Mouse (Mus musculus): ENCODE measurements around the gene Rap1b.

Gene Rap1b

DNA sequence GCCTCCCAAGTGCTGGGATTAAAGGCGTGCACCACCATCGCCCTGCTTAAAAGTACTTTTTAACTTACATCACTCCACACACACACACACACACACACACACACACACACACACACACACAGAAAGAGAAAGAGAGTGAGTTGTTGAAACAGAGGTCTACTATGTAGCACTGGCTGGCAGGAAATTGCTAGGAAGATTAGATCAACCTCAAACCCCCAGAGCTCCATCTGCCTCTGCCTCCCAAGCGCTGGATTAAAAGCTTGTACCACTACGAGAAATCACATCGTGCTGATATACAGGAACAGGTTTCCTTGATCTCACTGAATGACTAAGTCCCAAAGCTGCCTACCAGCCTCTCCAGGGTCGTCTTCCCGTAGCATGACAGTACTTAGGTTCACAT, 61.2 kb downstream of the Rap1b start:
- DNase-seq (ENCODE audit: extremely low read depth, low read depth) = no peak

DNA sequence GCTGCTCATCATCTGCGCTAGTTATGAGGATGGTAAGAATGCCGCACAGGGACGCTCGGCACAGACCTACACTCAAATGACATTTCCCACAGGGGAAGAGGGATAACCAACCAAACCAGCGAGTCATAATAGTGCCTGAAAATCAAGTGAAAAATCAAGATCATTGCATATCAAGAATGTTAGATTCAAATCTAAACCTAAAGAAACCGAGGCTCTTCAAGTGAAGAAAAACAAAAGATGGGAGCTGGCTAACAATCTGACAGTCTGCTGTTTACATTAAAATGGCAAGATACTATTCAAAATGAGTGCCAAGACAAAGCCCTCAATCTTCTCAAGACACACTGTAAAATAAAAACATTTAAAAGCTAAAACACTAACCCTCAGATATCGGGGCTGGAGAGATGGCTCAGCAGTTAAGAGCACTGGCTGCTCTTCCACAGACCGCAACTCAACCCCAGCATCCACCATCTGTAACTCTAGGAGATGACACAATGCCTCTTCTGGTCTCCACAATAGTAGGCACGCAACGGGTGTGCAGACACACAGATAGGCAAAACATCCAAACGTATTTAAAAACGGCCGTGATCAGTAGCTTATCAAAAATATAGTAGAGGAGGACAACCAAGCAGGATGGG, 61.9 kb downstream of the Rap1b start:
- no peak for DNase-seq (ENCODE audit: extremely low read depth, low read depth)

DNA sequence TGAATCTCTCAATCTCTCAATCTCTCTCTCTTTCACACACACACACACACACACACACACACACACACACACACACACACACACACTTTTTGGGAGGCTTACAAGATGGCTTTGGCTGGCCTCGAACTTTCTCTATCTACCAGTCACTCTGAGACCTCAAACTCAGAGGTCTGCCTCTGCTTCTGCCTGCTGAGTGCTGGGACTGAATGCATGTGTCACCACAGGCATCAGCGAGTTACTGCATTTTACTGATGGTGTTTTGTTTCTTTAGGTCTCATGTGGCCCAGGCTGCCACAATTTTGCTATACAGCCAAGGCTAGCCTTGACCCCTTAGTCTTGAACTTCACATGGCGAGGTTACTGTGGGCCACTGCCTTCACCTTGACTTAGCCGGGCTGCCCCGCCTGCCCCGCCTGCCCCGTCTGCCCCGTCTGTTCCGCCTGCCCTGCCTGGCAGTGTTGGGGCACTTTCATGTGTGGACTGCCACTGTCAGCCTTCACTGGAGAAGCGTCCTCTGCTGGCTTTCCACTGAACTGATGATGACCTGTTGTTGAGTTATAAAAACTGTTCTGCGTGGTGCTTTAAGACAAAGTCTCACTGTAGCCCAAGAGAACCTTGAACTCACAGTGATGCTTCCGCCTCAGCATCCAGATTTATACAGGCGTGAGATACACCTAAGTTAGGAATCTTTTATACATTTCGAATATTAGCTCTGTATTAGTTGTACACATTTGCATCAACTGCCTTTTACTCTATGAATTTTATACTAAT, 63.2 kb downstream of the Rap1b start:
- no peak for DNase-seq (ENCODE audit: extremely low read depth, low read depth)

DNA sequence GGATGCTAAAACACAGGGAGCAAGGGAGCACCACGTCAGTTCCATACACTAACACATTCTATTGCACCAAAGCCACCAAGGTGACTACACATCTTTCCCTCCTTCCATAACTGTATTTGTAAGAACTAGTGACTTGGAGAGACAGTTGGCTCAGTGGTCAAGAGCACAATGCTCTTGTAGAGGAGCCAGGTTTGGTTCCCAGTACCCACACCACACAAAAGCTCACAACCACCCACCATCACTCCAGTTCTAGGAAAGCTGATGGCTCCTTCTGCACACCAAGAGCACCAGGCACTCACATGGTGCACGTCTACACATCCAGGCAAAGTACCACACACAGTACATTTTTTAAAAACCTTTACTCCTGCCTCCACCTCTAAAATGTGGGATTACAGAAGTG, 63.8 kb downstream of the Rap1b start:
- no peak for DNase-seq (ENCODE audit: extremely low read depth, low read depth)

DNA sequence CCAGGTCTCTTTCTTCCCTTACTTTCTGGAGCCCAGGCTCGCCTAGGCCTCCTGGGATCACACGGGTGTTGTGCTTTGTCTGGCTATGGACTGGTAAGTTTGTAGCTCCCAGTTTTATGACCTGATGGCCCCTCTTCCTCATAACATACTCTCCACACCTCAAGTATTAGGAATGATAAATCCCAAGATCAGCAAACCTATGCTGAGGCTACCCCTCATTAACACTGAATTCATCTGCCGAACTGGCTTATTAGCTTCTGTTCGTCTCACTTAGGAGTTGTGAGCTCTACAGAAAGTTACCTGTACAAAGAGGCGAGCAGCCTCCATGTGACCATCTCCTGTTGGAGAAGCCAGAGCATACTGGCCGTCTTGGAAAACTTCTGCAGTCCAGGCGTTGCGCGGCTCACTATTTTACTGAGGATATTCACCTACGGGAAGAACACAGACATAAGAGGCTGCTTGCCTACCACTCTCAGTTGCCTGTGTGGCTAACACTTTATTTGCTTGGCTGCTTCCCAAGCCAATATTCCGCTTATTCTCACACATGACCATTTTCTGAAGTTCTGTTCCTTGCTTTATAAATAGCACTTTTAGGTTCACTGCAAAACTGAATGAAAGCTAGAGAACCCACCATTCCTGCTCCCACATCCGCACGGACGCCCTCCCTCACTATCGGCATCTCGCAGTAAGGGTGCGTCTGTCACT, 64.7 kb downstream of the Rap1b start:
- no peak for DNase-seq (ENCODE audit: extremely low read depth, low read depth)

DNA sequence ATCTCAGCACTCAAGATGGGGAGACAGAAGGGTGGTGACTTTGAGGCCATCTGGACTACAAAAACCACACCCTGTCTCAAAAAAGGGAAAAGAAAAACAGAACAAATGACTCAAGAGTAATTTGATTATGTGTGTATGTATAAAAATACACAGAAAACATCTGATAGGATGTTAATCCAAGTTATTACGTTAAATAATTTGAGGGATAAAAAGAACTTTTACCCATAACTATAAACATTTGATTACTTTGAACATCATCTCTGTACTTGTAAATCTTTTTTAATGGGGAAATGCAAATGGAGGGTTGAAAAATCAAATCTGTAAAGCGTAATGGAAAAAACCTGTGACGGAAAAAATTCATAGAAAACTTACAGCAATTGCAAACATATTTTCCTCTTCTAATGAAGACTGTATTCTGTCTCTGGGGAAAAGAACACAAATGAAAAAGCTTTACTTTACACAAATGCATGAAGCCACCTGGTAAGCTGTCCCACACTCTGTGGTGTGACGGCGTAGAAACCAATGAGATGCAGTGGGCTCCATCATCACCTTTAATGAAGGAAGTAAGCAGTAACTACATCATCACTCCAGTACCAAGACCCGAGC, 65.4 kb downstream of the Rap1b start:
- DNase-seq (ENCODE audit: extremely low read depth, low read depth) = no peak

DNA sequence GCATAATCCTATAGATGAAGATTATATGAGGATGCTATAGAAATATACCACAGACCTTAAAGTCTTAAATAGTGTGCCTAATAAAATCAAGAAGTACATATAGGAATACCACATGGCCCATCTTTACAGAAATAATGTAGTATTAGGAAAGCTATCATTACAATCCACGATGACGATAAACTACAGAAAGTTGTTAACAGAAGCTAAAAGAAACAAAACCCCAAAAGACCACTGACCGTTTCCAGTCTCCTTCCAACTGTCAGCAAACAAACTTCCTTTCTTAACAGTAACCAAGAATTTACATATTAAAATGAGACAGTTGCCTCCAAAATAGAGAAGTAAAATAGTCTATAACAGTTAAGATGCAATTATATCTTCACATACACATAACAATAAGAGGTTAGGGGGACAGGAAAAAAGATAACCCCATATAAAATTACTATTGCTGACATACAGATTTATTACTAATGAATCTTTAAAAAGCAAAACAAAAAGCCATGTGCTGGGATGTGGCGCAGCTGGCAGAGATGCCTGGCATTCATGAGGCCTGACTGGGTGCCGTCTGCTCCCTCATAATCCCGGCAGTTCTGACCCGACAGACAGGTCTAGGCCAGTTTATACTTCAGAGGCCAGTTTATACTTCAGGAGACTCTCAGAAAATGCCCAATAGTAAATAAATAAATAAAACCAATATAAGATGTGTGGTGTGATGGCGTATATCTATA, 66.1 kb downstream of the Rap1b start:
- no peak for DNase-seq (ENCODE audit: extremely low read depth, low read depth)

DNA sequence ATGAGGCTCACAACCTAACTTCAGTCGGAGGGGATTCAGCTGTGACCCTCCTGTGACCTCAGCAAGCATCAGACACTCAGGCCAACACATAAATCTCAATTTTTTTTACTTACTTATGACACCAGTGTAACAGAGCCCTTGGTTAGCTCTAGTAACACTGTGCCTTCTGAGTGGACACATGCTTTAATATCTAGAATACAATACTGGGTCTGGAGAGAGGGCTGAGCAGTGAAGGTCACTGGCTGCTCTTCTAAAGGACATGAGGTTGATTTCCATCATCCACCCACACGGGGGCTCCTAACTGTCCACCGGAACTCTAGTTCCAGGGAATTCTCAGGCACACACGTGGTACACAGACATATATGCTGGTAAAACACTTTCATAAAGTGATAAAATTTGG, 66.9 kb downstream of the Rap1b start:
- no peak for DNase-seq (ENCODE audit: extremely low read depth, low read depth)

DNA sequence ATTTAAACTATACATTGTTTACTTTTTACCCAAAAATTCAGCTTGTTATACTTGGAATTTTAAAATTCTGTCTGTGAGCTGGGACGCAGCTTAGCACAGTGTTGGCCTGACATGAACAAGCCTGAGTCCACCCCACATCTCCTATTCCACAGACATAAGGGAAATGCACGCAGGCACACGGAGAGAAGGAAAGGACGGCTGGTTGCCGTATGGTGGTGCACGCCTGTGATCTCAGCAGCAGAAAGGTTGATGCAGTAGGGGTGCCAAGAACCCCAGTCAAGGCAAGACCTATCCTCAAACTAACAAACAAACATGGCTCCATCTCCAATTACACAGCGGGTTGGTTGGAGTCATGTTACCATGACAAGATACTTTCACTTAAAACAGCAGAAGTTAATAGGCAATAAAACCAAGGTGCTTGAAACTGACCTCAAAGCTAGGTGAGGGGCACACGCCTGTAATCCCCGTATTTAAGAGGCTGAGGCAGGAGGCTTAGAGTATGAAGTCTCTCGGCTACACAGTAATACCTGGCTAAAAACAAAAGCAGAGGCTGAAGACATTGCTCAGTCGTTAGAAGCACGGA, 67.4 kb downstream of the Rap1b start:
- DNase-seq (ENCODE audit: extremely low read depth, low read depth) = no peak

DNA sequence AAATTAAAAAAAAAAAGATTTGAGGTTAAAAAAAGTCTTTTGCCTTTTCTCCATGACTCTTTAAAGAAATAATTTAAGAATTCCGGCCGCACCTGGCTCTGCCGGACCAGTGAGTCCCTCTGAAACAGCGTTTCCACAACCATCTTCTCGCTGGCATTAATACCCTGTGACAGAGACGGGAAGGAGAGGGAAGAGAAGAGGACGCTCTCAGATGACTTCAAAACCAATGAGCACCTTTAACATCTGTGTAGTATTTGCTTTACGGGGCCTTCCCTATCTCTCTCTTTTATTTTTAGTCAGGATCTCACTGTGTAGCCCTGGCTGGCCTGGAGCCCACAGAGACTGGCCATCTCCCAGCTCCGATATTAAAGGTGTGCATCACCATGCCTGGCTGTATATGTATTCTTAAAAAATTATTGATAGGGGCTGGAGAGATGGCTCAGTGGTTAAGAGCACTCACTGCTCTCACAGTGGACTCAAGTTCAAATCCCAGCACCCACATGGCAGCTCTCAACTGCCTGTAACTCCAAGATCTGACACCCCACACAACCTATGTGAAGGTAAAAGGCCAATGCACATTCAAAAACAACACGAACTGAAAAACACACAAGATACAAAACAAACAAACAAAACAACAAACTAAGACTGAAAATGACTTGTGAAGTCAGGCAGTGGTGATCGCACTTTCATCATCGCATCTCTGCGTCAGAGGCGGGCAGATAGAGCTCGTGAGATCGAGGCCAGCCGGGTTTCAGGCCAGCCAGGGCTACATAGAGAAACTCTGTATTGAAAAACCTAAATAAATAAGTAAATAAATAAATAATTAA, 68.1 kb downstream of the Rap1b start:
- DNase-seq (ENCODE audit: extremely low read depth, low read depth) = no peak

DNA sequence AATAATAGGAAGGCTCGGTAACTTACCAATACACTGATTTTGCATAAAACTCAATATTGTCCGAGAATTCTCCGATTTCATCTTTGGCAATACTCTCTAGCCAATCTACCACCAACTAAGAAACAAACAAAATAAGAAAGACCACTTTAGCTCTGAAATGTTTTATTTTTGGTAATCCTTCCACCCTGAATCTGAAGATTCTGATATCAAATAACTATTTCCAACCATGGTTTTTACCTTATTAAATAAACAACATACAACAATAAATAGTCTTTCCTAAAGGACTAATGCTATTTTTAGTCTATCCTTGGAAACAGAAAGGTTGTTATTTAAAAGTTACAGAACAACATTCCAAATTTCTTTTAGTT, 68.7 kb downstream of the Rap1b start:
- DNase-seq (ENCODE audit: extremely low read depth, low read depth) = no peak

DNA sequence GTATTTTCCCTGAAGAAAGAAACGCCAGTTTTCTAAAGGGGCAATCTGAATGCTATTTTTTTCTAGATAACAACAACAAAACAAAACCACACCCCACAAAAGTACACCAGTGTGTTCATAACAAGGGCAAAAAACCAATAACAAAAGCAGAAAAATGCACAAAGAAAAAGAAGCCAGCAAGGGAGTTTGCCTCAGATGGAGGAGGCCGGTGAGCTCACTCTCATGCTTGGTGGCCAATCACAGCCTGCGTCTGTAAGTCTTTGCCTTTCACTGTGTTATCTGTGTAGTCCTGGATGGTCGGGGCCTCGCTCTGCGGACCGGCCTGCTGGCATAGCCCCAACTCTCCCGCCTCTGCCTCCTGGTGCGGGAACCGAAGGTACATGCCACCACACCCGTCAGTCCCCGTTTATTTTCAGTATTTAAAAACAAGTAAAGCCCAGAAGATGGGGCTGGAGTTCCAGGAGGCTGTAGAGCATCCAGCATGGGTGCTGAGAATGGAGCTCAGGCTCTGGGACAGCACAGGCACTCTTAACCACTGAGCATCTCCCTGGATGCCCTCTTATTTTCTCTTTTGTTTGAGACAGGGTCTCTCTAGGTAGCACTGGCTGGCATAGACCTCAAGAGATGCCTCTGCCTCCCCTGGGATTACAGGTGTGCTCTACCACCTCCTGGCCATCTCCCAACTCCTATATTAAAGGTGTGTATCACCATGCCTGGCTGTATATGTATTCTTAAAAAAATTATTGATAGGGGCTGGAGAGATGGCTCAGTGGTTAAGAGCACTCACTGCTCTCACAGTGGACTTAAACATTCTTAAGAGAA, 69.3 kb downstream of the Rap1b start:
- DNase-seq (ENCODE audit: extremely low read depth, low read depth) = no peak

DNA sequence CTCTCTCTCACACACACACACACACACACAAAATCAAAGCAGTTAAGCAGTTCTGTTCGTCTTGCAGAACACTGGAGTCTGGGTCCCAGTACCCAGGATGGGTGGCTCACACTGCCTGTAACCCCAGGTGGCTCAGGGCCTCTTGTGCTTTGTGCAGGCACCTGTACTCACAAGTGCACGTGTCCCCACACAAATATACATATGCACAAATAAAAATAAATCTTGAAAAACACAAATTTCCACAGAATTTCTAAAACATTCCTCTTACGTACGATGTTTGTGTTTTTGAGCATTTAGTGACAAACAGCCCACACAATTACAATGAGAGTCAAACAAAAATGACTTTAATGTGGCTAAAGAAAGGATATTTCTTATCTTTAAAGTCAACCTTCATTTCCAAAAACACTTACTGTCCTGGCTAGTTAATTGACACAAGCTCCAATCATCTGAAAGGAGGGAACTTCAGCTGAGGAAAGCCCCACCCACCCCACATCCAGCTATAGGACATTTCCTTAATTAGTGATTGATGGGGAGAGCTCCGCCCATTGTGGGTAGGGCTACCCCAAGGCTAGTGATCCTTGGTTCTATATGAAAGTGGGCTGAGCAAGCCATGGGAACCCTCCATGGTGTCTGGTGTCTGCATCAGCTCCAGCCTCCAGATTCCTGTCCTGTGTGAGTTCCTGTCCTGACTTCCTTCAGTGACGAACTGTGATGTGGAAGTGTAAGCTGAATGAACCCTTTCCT, 70.3 kb downstream of the Rap1b start:
- DNase-seq (ENCODE audit: extremely low read depth, low read depth) = no peak

DNA sequence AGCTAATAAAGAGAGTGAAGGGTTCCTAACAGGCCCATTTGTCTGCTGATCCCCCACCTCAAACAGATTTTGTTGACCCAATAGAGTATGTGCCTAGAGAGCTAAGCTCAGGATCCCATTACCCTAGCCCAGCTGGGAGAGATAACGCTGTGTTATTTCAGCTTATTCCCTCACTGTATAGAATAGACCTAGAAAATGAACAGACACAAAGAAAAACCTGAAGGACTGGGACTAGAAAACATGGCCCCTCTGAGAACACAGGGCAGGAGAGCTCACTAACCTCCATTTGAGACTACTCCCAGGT, 71.1 kb downstream of the Rap1b start:
- no peak for DNase-seq (ENCODE audit: extremely low read depth, low read depth)

DNA sequence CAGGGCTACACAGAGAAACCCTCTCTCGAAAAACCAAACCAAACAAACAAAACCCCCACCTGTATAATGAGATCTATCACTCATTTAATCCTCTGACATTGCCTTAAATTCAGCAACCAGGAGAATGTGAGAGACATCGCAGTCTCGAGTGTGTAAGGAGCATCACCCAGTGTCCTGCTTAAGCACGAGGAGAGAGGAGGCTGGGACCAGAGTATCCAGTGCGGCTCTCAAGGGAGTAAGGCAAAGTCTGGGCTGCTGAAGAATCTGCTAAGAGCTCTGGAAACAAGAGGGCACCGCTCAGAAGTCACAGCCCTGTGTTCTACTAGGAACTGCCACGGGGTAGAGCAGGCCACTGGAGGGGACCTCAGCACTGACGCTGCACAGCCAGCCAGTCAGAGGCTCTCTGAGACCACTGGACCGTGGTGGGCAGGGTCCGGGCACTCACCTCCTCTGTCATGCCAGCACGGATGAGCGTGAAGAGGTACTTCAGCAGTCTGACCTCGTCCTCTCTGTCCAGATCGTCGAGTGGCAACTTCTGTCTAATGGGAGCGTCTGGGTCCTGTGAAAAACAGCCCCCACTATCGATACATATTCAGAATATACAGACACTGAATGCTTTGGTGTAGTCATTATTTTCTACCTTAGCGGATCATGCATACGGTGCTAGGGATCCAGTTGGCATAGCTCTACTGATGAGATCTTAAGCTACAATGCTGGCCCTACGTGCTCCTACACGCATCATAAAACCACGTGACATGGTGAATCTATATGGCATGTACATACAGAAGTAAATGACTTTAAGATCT, 71.6 kb downstream of the Rap1b start:
- no peak for DNase-seq (ENCODE audit: extremely low read depth, low read depth)

DNA sequence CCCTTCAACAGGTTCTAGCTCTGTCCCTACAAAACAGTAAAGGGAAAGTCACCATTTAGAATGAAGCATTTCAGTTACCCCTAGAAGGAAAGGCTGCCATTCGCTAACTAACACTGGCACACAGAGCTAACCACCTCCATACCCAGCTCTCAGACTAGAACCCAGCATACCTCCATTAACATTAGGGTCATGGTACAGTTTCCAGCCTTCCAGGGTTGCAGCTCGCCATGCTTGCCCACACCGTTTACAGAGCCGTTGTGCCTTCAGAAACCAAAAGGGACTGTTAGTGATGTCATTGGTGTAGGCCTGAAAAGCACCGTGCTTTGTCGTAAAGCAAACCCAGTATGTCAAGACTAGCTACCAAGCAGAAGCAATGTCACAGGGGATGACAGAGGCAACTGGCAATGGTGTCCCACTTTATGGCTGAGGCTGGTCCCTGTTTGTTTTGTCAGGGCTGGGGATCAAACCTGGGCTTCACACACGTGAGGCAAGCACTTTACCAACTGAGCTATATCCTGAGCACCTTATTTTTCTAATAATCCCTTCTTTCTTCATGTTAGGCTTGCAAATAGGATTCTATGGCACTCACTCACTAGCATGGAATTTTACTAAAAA, 72.6 kb downstream of the Rap1b start:
- DNase-seq (ENCODE audit: extremely low read depth, low read depth) = no peak

DNA sequence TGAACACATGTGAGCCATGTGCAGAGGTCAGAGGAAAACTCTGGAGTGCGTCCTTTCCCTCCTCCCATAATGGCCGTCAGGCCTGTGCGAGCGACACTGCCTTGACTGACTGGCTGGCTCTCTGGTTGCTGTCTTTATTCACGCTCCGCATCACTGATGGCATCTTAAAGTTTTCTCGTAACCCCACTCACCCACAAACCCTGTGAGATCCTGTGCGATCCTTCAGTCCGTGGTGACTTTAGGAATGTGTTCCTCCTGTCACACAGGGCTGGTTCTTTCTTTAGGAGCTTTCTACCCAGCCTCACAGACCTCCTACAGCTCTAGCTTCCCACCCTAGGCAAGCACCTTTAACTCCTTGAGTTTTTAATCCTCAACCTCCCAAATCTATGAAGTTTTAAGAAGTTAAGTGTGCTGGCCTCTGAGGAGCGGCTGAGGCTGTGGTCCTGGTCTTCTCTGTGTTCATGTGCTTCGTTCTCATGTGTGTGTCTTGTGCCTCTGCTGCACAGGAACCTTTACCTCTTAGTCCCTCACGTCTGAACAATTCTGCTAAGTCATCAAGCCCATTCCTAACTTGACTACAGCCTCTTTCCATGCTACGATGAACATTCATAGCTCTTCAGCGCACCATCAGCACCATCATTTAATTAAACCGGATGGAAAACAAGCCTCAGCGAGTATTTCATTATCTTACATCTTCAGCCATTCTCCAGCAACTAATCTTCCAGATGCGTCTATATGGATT, 73.3 kb downstream of the Rap1b start:
- no peak for DNase-seq (ENCODE audit: extremely low read depth, low read depth)
